Mouse (Mus musculus) frontal cortex, postnatal 14 days (tissue): Measurements from ENCODE around the gene Ccdc88b.

ENCODE experiments used
- DNase-seq, 2 experiments: peaks; one replicate each; pipeline ENCODE4 v3.0.0; 2022; ENCODE audit warnings: low spot score in 2 of 2

The Ccdc88b gene

GRCm38 (mm10) chr19:6829069-6829468 is 28.9 kb downstream of the Ccdc88b start:
- no peak for DNase-seq

GRCm38 (mm10) chr19:6826601-6827000 is 31.4 kb downstream of the Ccdc88b start:
- no peak for DNase-seq

GRCm38 (mm10) chr19:6825384-6825783 is 32.6 kb downstream of the Ccdc88b start:
- no peak for DNase-seq

- no peak for DNase-seq
These were observed 37.3 kb downstream of the Ccdc88b start for GRCm38 (mm10) chr19:6820538-6821195.

GRCm38 (mm10) chr19:6819143-6819827 is 38.7 kb downstream of the Ccdc88b start:
- DNase-seq: no peak

- no peak for DNase-seq
These were observed 43.1 kb downstream of the Ccdc88b start for GRCm38 (mm10) chr19:6814958-6815357.

GRCm38 (mm10) chr19:6814366-6814765 is 43.6 kb downstream of the Ccdc88b start:
- no peak for DNase-seq
